Mouse (Mus musculus) stomach, postnatal 0 days (tissue): Measurements from ENCODE around the gene Atp8b3.

Source experiments
- CTCF ChIP-seq: IDR thresholded peaks from 2 replicates; pipeline ENCODE4 v1.5.1; 2016; ENCODE audit warnings: antibody characterized with exemption, low read depth, mild to moderate bottlenecking, moderate library complexity
- EP300 ChIP-seq: optimal IDR thresholded peaks from 2 replicates; pipeline ENCODE3; 2016; ENCODE audit warnings: antibody characterized with exemption

DNA sequence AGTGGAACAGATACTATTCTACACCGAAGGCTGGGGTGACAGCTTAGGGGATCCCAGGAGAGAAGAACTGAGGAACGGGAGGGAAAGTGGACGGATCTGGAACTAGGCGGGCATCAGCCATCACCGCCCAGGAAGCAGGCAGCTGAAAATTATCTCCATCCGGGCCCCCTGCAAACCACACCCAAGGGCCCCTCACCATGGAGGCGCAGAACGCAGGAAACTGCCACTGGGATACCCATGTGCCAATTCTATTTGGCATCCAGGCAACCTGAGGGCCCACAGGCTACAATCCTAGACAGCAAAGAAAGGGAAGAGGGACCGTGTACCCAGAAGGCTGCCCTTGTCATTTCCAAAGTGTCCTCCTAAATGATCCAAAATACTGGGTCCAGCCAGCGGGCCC is 31.5 kb upstream of the Atp8b3 start:
- no peak for TF ChIP-seq EP300
- no peak for TF ChIP-seq CTCF
